Mouse (Mus musculus): Measurements from ENCODE around the gene Vmp1. TPM values are rescaled to one million over a fixed set of nuclear protein-coding genes. Genes with fewer than 3 reads are reported as not detected.

Gene Vmp1
- polyA plus RNA-seq, 1 experiment from 2014 or later = 162 TPM

GRCm38 (mm10) chr11:86718369-86718768 is 34.7 kb upstream of the Vmp1 start:
- Histone ChIP-seq H3K27me3 (ENCODE audit: control insufficient read depth, insufficient read depth, low read length) (no peaks in the 10 kb centered on the region), H3K27ac (replicated peaks) (no peak overlapping the region), H3K9ac (ENCODE audit: low read length) (no peak overlapping the region), H3K4me2 (replicated peaks; ENCODE audit: low read depth) (no peak overlapping the region), H3K36me3 (ENCODE audit: control insufficient read depth, insufficient read depth, low read length) (peaks cover 26% of the 10 kb centered on the region), H3K9me3 (ENCODE audit: control insufficient read depth, low read length) (no peaks in the 10 kb centered on the region), H3K4me3 (ENCODE audit: low read depth, low read length) (no peak overlapping the region), H3K4me1 (replicated peaks; ENCODE audit: control insufficient read depth, insufficient read depth) (no peaks in the 10 kb centered on the region)
- ATAC-seq (ENCODE audit: low FRiP score, low TSS enrichment) (no peak), DNase-seq (ENCODE audit: low spot score) (no peak)
- no peak for TF ChIP-seq EP300 (optimal IDR thresholded peaks at IDR 0.05)
- no peak for TF ChIP-seq CTCF (IDR thresholded peaks at IDR 0.05; ENCODE audit: low read depth)
- WGBS = 90% methylated on average over 3 of the region's 3 CpGs

DNA sequence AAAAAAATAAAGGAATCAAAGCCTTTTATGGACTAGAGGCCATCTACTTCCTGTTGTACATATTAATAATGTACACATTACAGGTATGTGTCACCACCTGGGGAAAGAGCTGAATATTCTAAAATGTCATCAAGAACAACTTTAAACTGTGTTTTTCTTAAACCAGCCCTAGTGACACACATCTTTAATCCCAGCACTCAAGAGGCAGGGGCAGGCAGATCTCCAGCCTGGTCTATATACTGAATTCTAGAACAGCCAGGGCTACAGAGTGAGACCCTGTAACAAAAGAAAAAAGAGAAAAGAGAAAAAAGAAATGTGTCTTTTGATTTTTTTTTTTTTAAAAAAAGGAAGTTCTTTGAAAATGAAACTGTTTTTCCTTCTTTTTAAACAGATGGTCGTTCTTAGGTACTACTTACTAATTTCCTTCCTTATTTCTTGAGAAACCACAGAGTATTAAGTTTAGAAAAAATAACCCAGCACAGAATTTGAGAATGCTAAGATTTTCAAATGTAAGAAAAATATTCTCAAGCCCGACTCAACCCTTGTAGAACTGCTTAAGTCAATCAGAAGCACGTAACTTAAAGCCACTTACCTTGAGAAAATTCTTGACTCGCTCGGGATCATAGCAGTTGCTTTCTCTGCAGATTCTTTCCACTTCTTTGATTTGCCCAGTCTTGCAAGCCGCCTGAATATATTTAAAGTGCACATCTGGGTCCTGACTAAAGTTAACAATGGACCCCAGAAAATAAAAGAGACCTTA is 33.9 kb upstream of the Vmp1 start:
- no peaks in the 10 kb centered on the region for H3K9me3 ChIP-seq (ENCODE audit: control insufficient read depth, low read length)
- ATAC-seq (ENCODE audit: low FRiP score, low TSS enrichment) = no peak
- H3K4me3 ChIP-seq (ENCODE audit: low read depth, low read length) = no peak overlapping the region
- no peaks in the 10 kb centered on the region for H3K4me1 ChIP-seq (replicated peaks; ENCODE audit: control insufficient read depth, insufficient read depth)
- H3K27ac ChIP-seq (replicated peaks) = no peak overlapping the region
- H3K4me2 ChIP-seq (replicated peaks; ENCODE audit: low read depth) = no peak overlapping the region
- H3K36me3 ChIP-seq (ENCODE audit: control insufficient read depth, insufficient read depth, low read length) = peaks cover 26% of the 10 kb centered on the region
- TF ChIP-seq CTCF (IDR thresholded peaks at IDR 0.05; ENCODE audit: low read depth) = no peak
- TF ChIP-seq EP300 (optimal IDR thresholded peaks at IDR 0.05) = no peak
- H3K9ac ChIP-seq (ENCODE audit: low read length) = no peak overlapping the region
- WGBS = 87% methylated on average over 6 of the region's 6 CpGs
- DNase-seq (ENCODE audit: low spot score) = no peak
- H3K27me3 ChIP-seq (ENCODE audit: control insufficient read depth, insufficient read depth, low read length) = no peaks in the 10 kb centered on the region

DNA sequence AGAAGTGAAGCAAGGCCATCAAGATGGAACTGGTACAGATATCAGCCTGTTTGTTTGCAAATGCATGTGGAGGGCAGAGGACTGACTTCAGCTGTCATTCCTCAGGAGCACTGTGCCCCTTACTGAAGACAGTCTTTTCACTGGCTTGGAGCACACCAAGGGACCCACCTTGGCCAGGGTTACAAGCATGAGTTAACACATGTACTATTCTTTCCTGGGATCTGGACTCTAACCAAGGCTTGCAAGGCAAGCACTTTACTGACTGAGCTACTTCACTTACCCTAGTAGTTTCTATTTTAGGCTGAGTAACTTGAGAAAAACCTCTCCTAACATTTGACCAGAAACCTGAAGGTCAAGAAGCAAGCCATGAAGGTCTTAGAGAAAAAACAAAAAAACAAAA is 31.0 kb upstream of the Vmp1 start:
- Histone ChIP-seq H3K4me1 (replicated peaks; ENCODE audit: control insufficient read depth, insufficient read depth) (no peaks in the 10 kb centered on the region), H3K9ac (ENCODE audit: low read length) (no peak overlapping the region), H3K4me2 (replicated peaks; ENCODE audit: low read depth) (no peak overlapping the region), H3K36me3 (ENCODE audit: control insufficient read depth, insufficient read depth, low read length) (peaks cover 30% of the 10 kb centered on the region), H3K27me3 (ENCODE audit: control insufficient read depth, insufficient read depth, low read length) (no peaks in the 10 kb centered on the region), H3K4me3 (ENCODE audit: low read depth, low read length) (no peak overlapping the region), H3K27ac (replicated peaks) (no peak overlapping the region), H3K9me3 (ENCODE audit: control insufficient read depth, low read length) (no peaks in the 10 kb centered on the region)
- no peak for TF ChIP-seq EP300 (optimal IDR thresholded peaks at IDR 0.05)
- TF ChIP-seq CTCF (IDR thresholded peaks at IDR 0.05; ENCODE audit: low read depth) = no peak
- ATAC-seq (ENCODE audit: low FRiP score, low TSS enrichment) (no peak), DNase-seq (ENCODE audit: low spot score) (no peak)

GRCm38 (mm10) chr11:86701151-86701550 is 17.5 kb upstream of the Vmp1 start:
- Histone ChIP-seq H3K9ac (ENCODE audit: low read length) (no peak overlapping the region), H3K36me3 (ENCODE audit: control insufficient read depth, insufficient read depth, low read length) (peaks cover 46% of the 10 kb centered on the region), H3K4me1 (replicated peaks; ENCODE audit: control insufficient read depth, insufficient read depth) (no peaks in the 10 kb centered on the region), H3K4me3 (ENCODE audit: low read depth, low read length) (no peak overlapping the region), H3K9me3 (ENCODE audit: control insufficient read depth, low read length) (no peaks in the 10 kb centered on the region), H3K4me2 (replicated peaks; ENCODE audit: low read depth) (no peak overlapping the region), H3K27me3 (ENCODE audit: control insufficient read depth, insufficient read depth, low read length) (no peaks in the 10 kb centered on the region), H3K27ac (replicated peaks) (no peak overlapping the region)
- DNase-seq (ENCODE audit: low spot score) = no peak
- WGBS = 93% methylated on average over 4 of the region's 4 CpGs
- no peak for ATAC-seq (ENCODE audit: low FRiP score, low TSS enrichment)
- no peak for TF ChIP-seq CTCF (IDR thresholded peaks at IDR 0.05; ENCODE audit: low read depth)
- TF ChIP-seq EP300 (optimal IDR thresholded peaks at IDR 0.05) = no peak

DNA sequence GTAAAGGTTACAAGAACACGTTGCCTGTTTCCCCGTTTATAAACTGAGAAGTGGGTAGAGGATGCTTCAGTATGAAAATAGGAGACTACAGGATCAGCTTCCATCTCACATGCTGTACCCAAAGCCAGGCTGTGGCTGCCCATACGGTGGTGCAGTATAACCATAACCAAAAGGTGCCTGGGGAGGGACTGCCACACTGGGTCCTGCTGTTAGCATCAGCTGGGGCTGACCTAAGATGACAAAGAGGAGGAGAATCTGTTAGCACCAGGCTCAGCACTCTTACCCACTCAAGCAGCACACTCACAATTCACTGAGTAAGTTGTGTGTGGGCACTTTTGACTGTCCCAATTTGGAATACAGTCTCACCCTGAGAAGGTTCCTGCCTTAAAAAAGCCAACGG is 11.8 kb upstream of the Vmp1 start:
- Histone ChIP-seq H3K4me1 (replicated peaks; ENCODE audit: control insufficient read depth, insufficient read depth) (no peaks in the 10 kb centered on the region), H3K9ac (ENCODE audit: low read length) (no peak overlapping the region), H3K36me3 (ENCODE audit: control insufficient read depth, insufficient read depth, low read length) (peaks cover 30% of the 10 kb centered on the region; the same call in 1 of the 2 replicates), H3K4me2 (replicated peaks; ENCODE audit: low read depth) (no peak overlapping the region), H3K27me3 (ENCODE audit: control insufficient read depth, insufficient read depth, low read length) (no peaks in the 10 kb centered on the region), H3K27ac (replicated peaks) (no peak overlapping the region), H3K9me3 (ENCODE audit: control insufficient read depth, low read length) (no peaks in the 10 kb centered on the region), H3K4me3 (ENCODE audit: low read depth, low read length) (no peak overlapping the region)
- TF ChIP-seq EP300 (optimal IDR thresholded peaks at IDR 0.05) = no peak
- no peak for TF ChIP-seq CTCF (IDR thresholded peaks at IDR 0.05; ENCODE audit: low read depth)
- WGBS = 77% methylated on average over 4 of the region's 4 CpGs
- ATAC-seq (ENCODE audit: low FRiP score, low TSS enrichment) = no peak
- DNase-seq (ENCODE audit: low spot score) = no peak

DNA sequence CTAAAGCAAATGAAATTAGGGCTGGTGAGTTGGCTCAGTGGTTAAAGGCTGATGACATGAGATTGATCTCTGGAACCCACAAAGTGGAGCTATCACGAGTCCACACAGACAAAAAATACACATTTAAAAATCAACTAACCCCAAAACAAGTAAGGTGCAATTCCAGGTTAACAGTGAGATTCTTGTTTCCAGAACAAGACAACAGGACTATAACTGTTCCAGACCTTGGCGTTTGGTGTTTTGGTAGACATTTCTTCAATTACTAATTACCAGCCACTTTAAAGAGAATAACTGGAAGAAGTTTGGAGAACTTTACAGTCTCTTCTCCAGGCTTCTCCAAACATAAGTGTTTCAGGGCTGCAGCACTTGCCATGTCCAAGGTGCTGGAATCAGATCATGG is 8.9 kb upstream of the Vmp1 start:
- TF ChIP-seq EP300 (optimal IDR thresholded peaks at IDR 0.05) (no peak), CTCF (IDR thresholded peaks at IDR 0.05; ENCODE audit: low read depth) (no peak)
- Histone ChIP-seq H3K4me1 (replicated peaks; ENCODE audit: control insufficient read depth, insufficient read depth) (no peaks in the 10 kb centered on the region), H3K4me2 (replicated peaks; ENCODE audit: low read depth) (no peak overlapping the region), H3K27me3 (ENCODE audit: control insufficient read depth, insufficient read depth, low read length) (no peaks in the 10 kb centered on the region), H3K4me3 (ENCODE audit: low read depth, low read length) (no peak overlapping the region), H3K9me3 (ENCODE audit: control insufficient read depth, low read length) (no peaks in the 10 kb centered on the region), H3K9ac (ENCODE audit: low read length) (no peak overlapping the region), H3K27ac (replicated peaks) (no peak overlapping the region), H3K36me3 (ENCODE audit: control insufficient read depth, insufficient read depth, low read length) (peaks cover 18% of the 10 kb centered on the region; the same call in 1 of the 2 replicates)
- WGBS = 81% methylated on average over 2 of the region's 2 CpGs
- ATAC-seq (ENCODE audit: low FRiP score, low TSS enrichment) (no peak), DNase-seq (ENCODE audit: low spot score) (no peak)

Measured in stomach, postnatal 0 days (tissue).